Mouse (Mus musculus) C3H10T1/2 (cell line): ENCODE results near the gene Ndufaf3. TPM values are rescaled to one million over a fixed set of nuclear protein-coding genes. Genes with fewer than 3 reads are reported as not detected.

ENCODE experiments used
- polyA plus RNA-seq, 2 experiments: library from polyadenylated mRNA; unstranded; fragments of >200 nt; fragmentation: generic; extraction: Trizol; gene quantifications; one replicate each; pipeline ENCODE4 v1.2.1; 2012; ENCODE audit warnings: missing spikeins in 2 of 2

Gene Ndufaf3
- polyA plus RNA-seq: 10 to 100 TPM; 11.3 to 25.8 TPM

GRCm38 (mm10) chr9:108566815-108567776 lies at the start of gene Ndufaf3:
Gene Ndufaf3, minus strand, starts transcription at chr9:108567434.

GRCm38 (mm10) chr9:108596998-108597764 lies 29.9 kb upstream of the Ndufaf3 start, which contains the start of gene P4htm:
Gene P4htm, minus strand, starts transcription at chr9:108597667.

DNA sequence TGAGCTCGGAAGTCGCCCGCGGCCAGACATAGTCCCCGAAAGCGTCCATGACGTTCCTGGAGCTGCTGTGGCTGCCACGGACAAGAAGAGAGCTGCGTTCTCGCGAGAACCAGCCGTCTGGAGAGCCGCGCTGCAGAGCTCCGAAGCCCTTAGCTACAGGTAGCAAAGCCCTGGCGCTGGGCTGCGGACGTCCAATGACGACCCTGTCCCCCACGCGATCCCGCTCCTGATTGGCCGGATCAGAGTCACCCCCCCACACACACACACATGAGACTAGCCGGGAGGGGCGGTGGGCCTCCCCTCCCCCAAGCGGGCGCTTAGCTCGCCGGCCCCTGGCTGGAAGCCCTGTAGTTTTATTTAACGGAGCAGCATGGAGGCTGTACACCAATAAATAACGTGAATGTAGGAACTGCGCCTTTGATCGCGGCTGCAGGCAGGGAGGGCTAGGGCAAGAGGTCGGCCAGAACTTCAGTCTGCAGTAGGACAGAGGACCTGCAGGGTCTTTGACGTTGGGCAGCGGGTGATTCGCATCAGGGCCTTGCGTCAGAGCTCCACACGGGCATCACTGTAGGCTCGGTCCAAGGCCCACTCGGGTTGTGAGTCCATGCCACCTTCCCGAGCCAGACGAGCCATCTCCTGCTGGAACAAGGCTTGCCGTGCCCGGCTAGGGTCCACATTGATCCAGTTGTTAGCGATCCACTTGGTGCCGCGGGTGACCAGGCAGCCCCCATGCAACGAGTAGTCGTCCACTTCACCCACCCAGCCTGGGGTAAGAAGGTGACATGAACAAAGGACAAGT lies 11.5 kb upstream of the Ndufaf3 start, which contains the start of gene Wdr6:
Gene Wdr6, minus strand, starts transcription at position 195 of the 799 bp plus-strand sequence.

DNA sequence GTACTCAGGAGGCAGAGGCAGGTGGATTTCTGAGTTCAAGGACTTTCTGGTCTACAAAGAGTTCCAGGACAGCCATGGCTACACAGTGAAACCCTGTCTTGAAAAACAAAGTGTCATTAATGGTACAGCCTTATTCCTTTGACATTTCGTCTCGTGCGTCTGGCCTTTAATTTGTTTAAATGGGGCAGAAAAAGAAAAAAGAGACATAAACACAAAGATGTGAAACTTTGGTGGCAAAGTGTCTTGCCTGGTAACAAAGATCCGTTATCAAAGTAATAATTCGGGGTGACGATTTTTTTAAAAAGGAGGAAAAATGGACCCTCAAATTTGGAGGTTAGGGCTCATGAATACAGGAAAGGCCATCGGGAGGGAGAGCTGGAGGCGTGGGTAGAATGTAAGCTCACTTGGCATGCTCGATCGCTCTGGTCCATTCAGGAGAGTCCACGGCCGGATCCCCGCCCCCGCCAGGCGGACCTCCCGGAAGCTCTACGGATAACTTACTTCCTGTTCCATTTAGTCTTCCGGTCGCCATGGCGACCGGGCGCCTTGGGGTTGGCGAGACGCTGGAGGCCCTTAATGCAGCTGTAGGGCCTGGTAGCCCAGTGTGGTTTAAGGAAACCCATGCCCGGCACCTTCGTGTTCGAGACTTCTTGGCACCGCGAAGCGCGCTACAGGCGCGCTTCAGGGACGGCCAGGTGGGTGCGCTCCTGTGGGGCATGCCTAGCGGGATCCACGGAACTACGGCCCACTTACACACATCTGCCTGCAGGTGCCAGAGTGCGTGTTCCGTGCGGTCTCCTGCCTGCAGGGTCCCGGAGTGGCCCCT lies 2.4 kb upstream of the Ndufaf3 start, which contains the start of gene Dalrd3:
Gene Dalrd3, plus strand, starts transcription at position 506 of the 826 bp plus-strand sequence.

DNA sequence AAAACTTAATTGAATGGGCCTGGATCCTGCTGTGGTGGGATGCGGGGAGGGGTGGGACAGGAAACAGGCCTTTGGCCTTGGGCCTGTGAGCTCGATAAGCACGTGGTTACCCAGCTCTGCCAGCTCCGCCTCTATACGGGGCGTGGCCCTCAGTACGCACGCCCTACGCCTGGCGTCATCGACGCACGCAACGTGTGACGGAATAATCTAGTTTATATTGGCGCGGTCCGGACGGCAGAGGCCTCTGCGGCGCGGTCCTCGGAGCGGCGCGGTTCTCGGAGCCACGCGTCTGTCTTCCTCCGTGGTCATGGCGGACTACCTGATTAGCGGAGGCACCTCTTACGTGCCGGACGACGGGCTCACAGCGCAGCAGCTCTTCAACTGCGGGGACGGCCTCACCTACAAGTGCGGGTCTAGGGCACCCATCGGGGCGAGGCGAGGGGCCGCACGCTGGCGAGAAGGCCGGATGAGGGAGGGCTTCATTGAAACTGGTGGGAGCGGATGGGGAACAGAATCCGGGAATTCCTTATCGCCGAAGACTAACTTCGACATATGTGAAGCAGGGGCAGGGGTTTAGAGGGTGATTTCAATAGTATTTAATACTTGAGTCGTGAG lies 6.9 kb downstream of the Ndufaf3 start, which contains the start of gene Impdh2:
Gene Impdh2, plus strand, starts transcription at position 60 of the 615 bp plus-strand sequence.

GRCm38 (mm10) chr9:108516380-108517251 lies 50.6 kb downstream of the Ndufaf3 start, which contains the start of gene Qrich1:
Gene Qrich1, plus strand, starts transcription at chr9:108516806.

Other genes with a start within 250 kb of the Ndufaf3 start
- 100 to 1,000 TPM; 786 to 822 TPM for gene Gpx1, start 228.5 kb downstream of the Ndufaf3 start, polyA plus RNA-seq
- gene Usp4, start 219.6 kb downstream of the Ndufaf3 start, polyA plus RNA-seq: 10 to 100 TPM; 68.6 to 96.9 TPM
- under 1 TPM; 0.04 to 0.35 TPM for gene 1700102P08Rik, start 174.6 kb downstream of the Ndufaf3 start, polyA plus RNA-seq
- not detected for gene Ccdc36, start 138.9 kb downstream of the Ndufaf3 start, polyA plus RNA-seq
- not detected for gene BC048562, start 131.0 kb downstream of the Ndufaf3 start, polyA plus RNA-seq
- gene Ccdc71, start 106.9 kb downstream of the Ndufaf3 start, polyA plus RNA-seq: 10 to 100 TPM; 28.0 to 46.0 TPM
- 1 to 10 TPM; 1.4 to 9.8 TPM for gene Klhdc8b, start 105.9 kb downstream of the Ndufaf3 start, polyA plus RNA-seq
- gene Lamb2, start 87.7 kb downstream of the Ndufaf3 start, polyA plus RNA-seq: 100 to 1,000 TPM in 1 of 2 experiments, 1 to 10 TPM in 1; 9.4 to 170 TPM
- gene Usp19, start 76.8 kb downstream of the Ndufaf3 start, polyA plus RNA-seq: 10 to 100 TPM; 21.0 to 70.4 TPM
- gene Qars, start 59.7 kb downstream of the Ndufaf3 start, polyA plus RNA-seq: 100 to 1,000 TPM; 170 to 180 TPM
- gene Qrich1, start 50.6 kb downstream of the Ndufaf3 start, polyA plus RNA-seq: 10 to 100 TPM in 1 of 2 experiments, 1 to 10 TPM in 1; 5.6 to 45.1 TPM
- 100 to 1,000 TPM; 210 to 374 TPM for gene Impdh2, start 7.1 kb downstream of the Ndufaf3 start, polyA plus RNA-seq
- gene Dalrd3, start 2.5 kb upstream of the Ndufaf3 start, polyA plus RNA-seq: 100 to 1,000 TPM; 174 to 202 TPM
- gene Wdr6, start 11.3 kb upstream of the Ndufaf3 start, polyA plus RNA-seq: 100 to 1,000 TPM in 1 of 2 experiments, 10 to 100 TPM in 1; 32.7 to 139 TPM
- 1 to 10 TPM in 1 of 2 experiments, under 1 TPM in 1; 0.50 to 3.4 TPM for gene P4htm, start 30.2 kb upstream of the Ndufaf3 start, polyA plus RNA-seq
- 10 to 100 TPM in 1 of 2 experiments, 1 to 10 TPM in 1; 7.1 to 18.8 TPM for gene Arih2, start 82.0 kb upstream of the Ndufaf3 start, polyA plus RNA-seq
- 10 to 100 TPM in 1 of 2 experiments, 1 to 10 TPM in 1; 5.9 to 25.6 TPM for gene Slc25a20, start 94.7 kb upstream of the Ndufaf3 start, polyA plus RNA-seq
- gene Prkar2a, start 121.9 kb upstream of the Ndufaf3 start, polyA plus RNA-seq: 1 to 10 TPM; 2.9 to 7.0 TPM
- 10 to 100 TPM; 11.8 to 81.0 TPM for gene Ip6k2, start 216.4 kb upstream of the Ndufaf3 start, polyA plus RNA-seq
- 1 to 10 TPM; 5.8 to 9.2 TPM for gene Nckipsd, start 240.9 kb upstream of the Ndufaf3 start, polyA plus RNA-seq